Mouse (Mus musculus) MEL (cell line): Measurements from ENCODE around the gene Dynlt1f.
"Not testable (repeated sequence)": the region's sequence is repeated elsewhere in the genome, so short reads cannot be mapped to it uniquely, and the experiment has no call there.

Source experiments
- CTCF ChIP-seq, 3 experiments: IDR thresholded peaks in 2 of 3; conservative IDR thresholded peaks in 1 of 3; 2 replicates each; pipeline ENCODE4 v1.5.1; 2011 to 2012; ENCODE audit warnings: low read length in 3 of 3, low read depth in 2 of 3, mild to moderate bottlenecking in 2 of 3, improper control_type of control experiment in 1 of 3, inconsistent platforms in 1 of 3, mixed read lengths in 1 of 3, moderate library complexity in 1 of 3; ENCODE audit not compliant: control insufficient read depth in 1 of 3, insufficient read depth in 1 of 3, poor library complexity in 1 of 3, severe bottlenecking in 1 of 3
- EP300 ChIP-seq, 2 experiments: IDR thresholded peaks; 2 replicates each; pipeline ENCODE4 v1.6.1; 2011; ENCODE audit warnings: improper control_type of control experiment in 2 of 2, low read length in 2 of 2, low read depth in 1 of 2, mild to moderate bottlenecking in 1 of 2
- GABPA ChIP-seq: IDR thresholded peaks from 2 replicates; pipeline ENCODE4 v1.6.1; 2012; ENCODE audit warnings: low read depth, mild to moderate bottlenecking, inconsistent platforms, low read length, improper control_type of control experiment, moderate library complexity
- GATA1 ChIP-seq: IDR thresholded peaks from 2 replicates; pipeline ENCODE4 v1.6.1; 2011; ENCODE audit warnings: low read depth, low read length, improper control_type of control experiment
- MAZ ChIP-seq: IDR thresholded peaks from 2 replicates; pipeline ENCODE4 v1.6.1; 2012; ENCODE audit warnings: low read depth, mild to moderate bottlenecking, inconsistent platforms, low read length, improper control_type of control experiment
- POLR2A ChIP-seq, 2 experiments: IDR thresholded peaks; 2 replicates each; pipeline ENCODE4 v1.6.1; 2011 to 2012; ENCODE audit warnings: low read length in 2 of 2, mild to moderate bottlenecking in 2 of 2, control low read depth in 1 of 2, improper control_type of control experiment in 1 of 2, low read depth in 1 of 2, moderate library complexity in 1 of 2; ENCODE audit not compliant: control insufficient read depth in 1 of 2, insufficient read depth in 1 of 2, poor library complexity in 1 of 2
- RAD21 ChIP-seq: IDR thresholded peaks from 2 replicates; pipeline ENCODE4 v1.6.1; 2011; ENCODE audit warnings: mild to moderate bottlenecking, low read depth, low read length, improper control_type of control experiment
- SIN3A ChIP-seq: IDR thresholded peaks from 2 replicates; pipeline ENCODE4 v1.6.1; 2012; ENCODE audit warnings: low read length, improper control_type of control experiment, inconsistent platforms
- ZC3H11A ChIP-seq: IDR thresholded peaks from 2 replicates; pipeline ENCODE4 v1.6.1; 2012; ENCODE audit warnings: low read depth, mild to moderate bottlenecking, inconsistent platforms, low read length, improper control_type of control experiment

DNA sequence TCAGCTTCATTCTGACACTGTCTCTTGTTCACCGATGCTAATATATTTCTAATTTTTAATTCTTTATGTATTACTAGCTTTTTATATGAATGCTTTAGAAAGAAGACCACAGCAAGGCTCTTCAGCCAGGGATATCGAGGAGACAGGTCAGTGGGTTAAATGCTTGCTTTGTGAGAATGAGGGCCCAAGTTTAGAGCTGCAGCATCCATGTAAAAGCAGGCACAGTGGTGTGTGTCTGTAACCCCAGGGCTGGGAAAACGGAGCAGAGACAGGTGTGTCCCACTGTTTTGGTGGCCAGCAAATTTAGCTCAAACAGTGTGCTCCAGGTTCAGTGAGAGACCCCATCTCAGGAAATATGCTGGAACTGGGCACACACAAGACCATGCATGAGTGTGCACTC lies 8.2 kb downstream of the Dynlt1f start:
- TF ChIP-seq POLR2A (IDR thresholded peaks at IDR 0.05; ENCODE audit: control insufficient read depth in 1 of 2, insufficient read depth in 1 of 2, low read depth in 1 of 2, low read length in 2 of 2, poor library complexity in 1 of 2); GATA1; GABPA; MAZ; CTCF (IDR thresholded peaks at IDR 0.05 in 2 of 3, conservative IDR thresholded peaks at IDR 0.05 in 1 of 3; ENCODE audit: control insufficient read depth in 1 of 3, insufficient read depth in 1 of 3, low read depth in 2 of 3, low read length in 3 of 3, poor library complexity in 1 of 3, severe bottlenecking in 1 of 3); ZC3H11A; EP300 (IDR thresholded peaks at IDR 0.05; ENCODE audit: low read depth in 1 of 2, low read length in 2 of 2); RAD21; SIN3A: not testable (repeated sequence)
